Mouse (Mus musculus) limb, embryonic 10.5 days (tissue): ENCODE data around the gene Pla2g3. TPM values are rescaled to one million over a fixed set of nuclear protein-coding genes. Genes with fewer than 3 reads are reported as not detected.
A peak's percentile ranks its signal among the peaks of the same experiment; 100 is the strongest.

Experiments
- DNase-seq: peaks from one replicate; pipeline ENCODE4 v3.0.0-alpha.2; 2017; ENCODE audit warnings: low spot score
- H3K27ac ChIP-seq: fragments of 300-500 bp; sonication (generic); 2 replicates; pipeline ENCODE4 v1.5.1; 2016; ENCODE audit warnings: mild to moderate bottlenecking
- H3K27me3 ChIP-seq: fragments of 300-500 bp; sonication (generic); 2 replicates; pipeline ENCODE4 v1.6.1; 2016; ENCODE audit warnings: low read depth, mild to moderate bottlenecking; ENCODE audit not compliant: poor library complexity, severe bottlenecking
- H3K36me3 ChIP-seq: fragments of 300-500 bp; sonication (generic); 2 replicates; pipeline ENCODE4 v1.6.1; 2016; ENCODE audit warnings: mild to moderate bottlenecking, moderate library complexity
- H3K4me1 ChIP-seq: fragments of 300-500 bp; sonication (generic); 2 replicates; pipeline ENCODE4 v1.6.1; 2016
- H3K4me3 ChIP-seq: fragments of 300-500 bp; sonication (generic); 2 replicates; pipeline ENCODE4 v1.5.1; 2016; ENCODE audit warnings: mild to moderate bottlenecking, moderate library complexity
- H3K9me3 ChIP-seq: fragments of 300-500 bp; sonication (generic); replicated peaks from 2 replicates; pipeline ENCODE4 v1.6.1; 2016; ENCODE audit warnings: mild to moderate bottlenecking
- WGBS: fragments of 180-500 bp; shearing (Covaris S2); methylation state at CpG from one replicate; pipeline ENCODE4 v1.1.7; 2016; 5-methylcytosine and 5-hydroxymethylcytosine counted together
- polyA plus RNA-seq: library from polyadenylated mRNA; unstranded; fragments of >200 nt; fragmentation: Nextera tagmentation; extraction: Ambion mirVana; gene quantifications from 2 replicates; pipeline ENCODE4 v1.2.1, GENCODE M21; 2016

The Pla2g3 gene
- polyA plus RNA-seq, 1 experiment from 2014 or later: 1.5 TPM

- Histone ChIP-seq H3K4me3 (no peak overlapping the region), H3K36me3 (peaks cover 98% of the 10 kb centered on the region), H3K27me3 (no peaks in the 10 kb centered on the region), H3K4me1 (no peaks in the 10 kb centered on the region), H3K27ac (no peak overlapping the region), H3K9me3 (no peaks in the 10 kb centered on the region)
- no peak for DNase-seq
- 92% methylated on average over 24 of the region's 24 CpGs for WGBS
Observed at GRCm38 (mm10) chr11:3526979-3527738, 39.1 kb downstream of the Pla2g3 start.

GRCm38 (mm10) chr11:3527766-3528165, 39.7 kb downstream of the Pla2g3 start:
- H3K36me3 ChIP-seq: peaks cover 98% of the 10 kb centered on the region
- H3K27me3 ChIP-seq: no peaks in the 10 kb centered on the region
- DNase-seq: no peak
- H3K9me3 ChIP-seq: no peaks in the 10 kb centered on the region
- H3K27ac ChIP-seq: no peak overlapping the region
- 88% methylated on average over 8 of the region's 8 CpGs for WGBS
- no peak overlapping the region for H3K4me3 ChIP-seq
- H3K4me1 ChIP-seq: no peaks in the 10 kb centered on the region

DNA sequence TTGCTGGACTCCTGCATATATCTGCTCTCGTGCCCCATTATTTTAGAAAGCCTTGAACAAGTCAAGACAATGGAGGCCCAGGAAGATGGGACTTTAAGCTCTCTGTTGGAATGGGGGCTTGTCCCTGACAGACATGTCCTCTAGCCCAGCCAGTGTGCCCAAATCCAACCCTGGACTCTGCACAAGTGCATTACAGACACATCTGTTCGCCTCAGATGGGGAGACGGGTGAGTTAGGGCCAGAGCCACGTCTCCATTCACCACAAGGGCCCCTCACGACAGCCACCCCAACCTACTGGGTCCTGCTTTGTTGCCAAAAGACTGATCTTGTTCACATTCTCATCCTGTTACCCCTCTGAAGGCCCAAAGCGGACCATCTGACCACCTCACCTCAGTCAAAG, 40.1 kb downstream of the Pla2g3 start:
- no peak for DNase-seq
- WGBS: 90% methylated on average over 6 of the region's 6 CpGs

DNA sequence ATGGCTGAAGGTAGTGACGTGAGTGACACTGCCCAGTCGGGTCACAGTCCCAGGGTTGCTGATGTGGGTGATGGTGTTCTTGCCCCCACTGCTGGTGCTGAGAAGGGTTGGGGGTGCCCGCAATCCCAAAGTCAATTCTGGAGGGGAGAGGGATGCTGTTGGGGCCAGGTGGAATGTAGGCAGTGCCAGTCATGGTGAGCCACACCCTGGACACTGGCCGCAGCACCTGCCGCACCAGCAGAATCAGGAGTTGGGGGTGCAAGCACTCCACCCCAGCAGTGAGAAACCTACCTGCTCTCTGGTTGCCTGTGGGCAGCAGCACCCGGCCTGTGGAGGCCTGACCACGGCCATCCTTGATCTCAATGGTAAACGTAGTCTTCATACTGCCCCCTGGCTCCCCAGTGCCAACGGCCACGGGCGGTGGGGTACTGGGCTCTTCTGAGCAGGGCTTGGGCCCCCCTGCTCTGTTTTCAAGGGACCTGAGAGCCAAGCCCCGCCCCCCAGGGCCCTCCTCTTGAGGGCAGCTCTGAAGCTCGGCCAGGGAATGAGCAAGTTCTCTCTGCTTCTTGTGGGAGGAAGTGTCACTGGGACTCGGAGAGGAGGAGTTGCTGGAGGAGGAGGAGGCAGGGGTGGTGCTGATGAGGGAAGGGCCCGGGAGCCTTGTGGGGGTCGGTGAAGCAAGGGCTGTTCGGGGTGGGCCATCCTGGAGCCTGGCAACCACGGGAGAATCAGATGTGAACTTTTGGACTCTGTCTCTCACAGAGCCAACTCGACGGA, 41.6 kb downstream of the Pla2g3 start:
- no peaks in the 10 kb centered on the region for H3K27me3 ChIP-seq
- H3K9me3 ChIP-seq: no peaks in the 10 kb centered on the region
- DNase-seq: no peak
- peaks cover 98% of the 10 kb centered on the region for H3K36me3 ChIP-seq
- 84% methylated on average over 20 of the region's 20 CpGs for WGBS
- H3K4me1 ChIP-seq: peaks cover under 1% of the 10 kb centered on the region; the same call in 1 of the 2 replicates
- H3K4me3 ChIP-seq: no peak overlapping the region
- H3K27ac ChIP-seq: no peak overlapping the region

More for the DNA sequence above, 40.1 kb downstream of the Pla2g3 start:
- H3K36me3 ChIP-seq: peaks cover 98% of the 10 kb centered on the region
- no peaks in the 10 kb centered on the region for H3K27me3 ChIP-seq
- H3K4me3 ChIP-seq: no peak overlapping the region
- H3K4me1 ChIP-seq: no peaks in the 10 kb centered on the region
- no peaks in the 10 kb centered on the region for H3K9me3 ChIP-seq
- no peak overlapping the region for H3K27ac ChIP-seq

GRCm38 (mm10) chr11:3530731-3531130, 42.6 kb downstream of the Pla2g3 start:
- 98% methylated on average over 3 of the region's 3 CpGs for WGBS
- Histone ChIP-seq H3K4me3 (no peak overlapping the region), H3K36me3 (peaks cover 88% of the 10 kb centered on the region)

GRCm38 (mm10) chr11:3531634-3532033, 43.5 kb downstream of the Pla2g3 start:
- peaks cover 79% of the 10 kb centered on the region for H3K36me3 ChIP-seq
- H3K27me3 ChIP-seq: no peaks in the 10 kb centered on the region
- H3K4me1 ChIP-seq: peaks cover 20% of the 10 kb centered on the region
- no peak for DNase-seq
- H3K4me3 ChIP-seq: no peak overlapping the region
- H3K9me3 ChIP-seq: no peaks in the 10 kb centered on the region
- 88% methylated on average over 6 of the region's 6 CpGs for WGBS
- H3K27ac ChIP-seq: no peak overlapping the region

More at GRCm38 (mm10) chr11:3530731-3531130, 42.6 kb downstream of the Pla2g3 start:
- Histone ChIP-seq H3K27me3 (no peaks in the 10 kb centered on the region), H3K9me3 (no peaks in the 10 kb centered on the region), H3K4me1 (peaks cover 11% of the 10 kb centered on the region), H3K27ac (no peak overlapping the region)
- no peak for DNase-seq

DNA sequence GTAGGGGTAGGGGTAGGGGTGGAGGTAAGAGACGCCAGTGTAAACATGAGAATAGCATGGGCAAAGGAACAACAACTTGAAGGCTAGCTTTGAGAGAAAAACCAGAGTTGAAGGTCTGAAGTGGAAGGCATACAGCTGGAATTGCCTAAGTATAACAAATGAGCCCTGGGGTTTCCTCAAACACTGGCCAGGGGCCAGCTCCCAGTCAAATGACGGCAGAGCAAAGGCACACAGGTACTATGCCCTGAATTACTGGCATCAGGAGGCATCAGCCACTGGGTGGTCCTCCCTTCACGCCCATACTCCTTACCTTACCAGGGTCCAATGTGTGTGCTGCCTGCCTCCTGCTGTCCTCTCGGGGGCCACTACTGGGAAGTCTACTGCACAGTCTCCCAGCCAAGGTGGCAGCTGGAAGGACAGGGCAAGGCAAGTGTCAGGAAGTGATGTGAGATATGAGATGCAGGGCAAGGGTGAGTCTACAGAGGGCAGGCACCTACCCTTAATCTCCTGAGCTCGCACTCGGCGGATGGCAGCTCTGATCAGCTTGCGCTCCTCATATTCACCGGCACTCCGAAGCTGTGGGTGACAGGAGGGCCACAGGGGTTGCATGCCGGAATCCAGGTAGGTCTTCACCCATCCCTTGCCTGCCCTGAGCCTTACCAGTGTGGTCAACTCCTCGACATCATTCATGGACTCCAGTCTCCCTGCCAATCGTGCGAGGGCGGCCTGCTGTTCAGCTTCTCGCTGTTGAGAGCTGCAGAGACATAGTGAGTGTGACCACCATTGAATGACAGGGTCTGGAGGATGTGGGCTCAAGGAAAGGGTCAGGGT, 44.2 kb downstream of the Pla2g3 start:
- 91% methylated on average over 16 of the region's 16 CpGs for WGBS
- DNase-seq: no peak
- H3K4me1 ChIP-seq: peaks cover 25% of the 10 kb centered on the region
- peaks cover 79% of the 10 kb centered on the region for H3K36me3 ChIP-seq
- H3K27ac ChIP-seq: no peak overlapping the region
- H3K9me3 ChIP-seq: no peaks in the 10 kb centered on the region
- no peaks in the 10 kb centered on the region for H3K27me3 ChIP-seq
- H3K4me3 ChIP-seq: no peak overlapping the region

DNA sequence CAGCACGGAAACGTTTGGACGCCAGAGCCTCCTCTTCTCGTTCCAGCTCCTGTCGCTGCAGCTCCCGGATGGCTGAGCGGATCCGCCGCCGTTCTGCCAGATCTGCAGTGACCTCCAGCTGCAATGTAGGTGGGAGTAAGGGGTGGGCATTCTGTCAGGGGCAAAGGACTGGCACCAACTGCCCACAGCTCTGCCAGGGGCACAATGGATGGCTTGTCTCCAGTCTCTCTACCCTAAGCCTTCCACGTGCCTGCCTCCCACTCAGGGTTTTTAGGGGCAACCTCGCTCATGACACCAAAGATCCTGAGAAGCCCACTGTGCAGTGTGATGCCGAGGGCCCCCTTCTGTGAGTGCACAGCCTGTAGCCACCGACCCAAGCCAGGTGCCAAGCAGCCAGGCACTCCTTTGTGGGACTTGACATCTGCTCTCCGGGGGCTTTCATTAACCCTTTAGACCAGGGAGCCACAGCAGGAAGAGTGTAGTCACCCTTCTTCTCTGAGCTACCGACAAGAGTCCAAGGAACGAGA, 45.4 kb downstream of the Pla2g3 start:
- DNase-seq: no peak
- H3K4me3 ChIP-seq: no peak overlapping the region
- H3K36me3 ChIP-seq: peaks cover 67% of the 10 kb centered on the region
- WGBS: 90% methylated on average over 17 of the region's 17 CpGs
- H3K4me1 ChIP-seq: peaks cover 35% of the 10 kb centered on the region
- H3K27ac ChIP-seq: no peak overlapping the region
- H3K9me3 ChIP-seq: no peaks in the 10 kb centered on the region
- no peaks in the 10 kb centered on the region for H3K27me3 ChIP-seq

DNA sequence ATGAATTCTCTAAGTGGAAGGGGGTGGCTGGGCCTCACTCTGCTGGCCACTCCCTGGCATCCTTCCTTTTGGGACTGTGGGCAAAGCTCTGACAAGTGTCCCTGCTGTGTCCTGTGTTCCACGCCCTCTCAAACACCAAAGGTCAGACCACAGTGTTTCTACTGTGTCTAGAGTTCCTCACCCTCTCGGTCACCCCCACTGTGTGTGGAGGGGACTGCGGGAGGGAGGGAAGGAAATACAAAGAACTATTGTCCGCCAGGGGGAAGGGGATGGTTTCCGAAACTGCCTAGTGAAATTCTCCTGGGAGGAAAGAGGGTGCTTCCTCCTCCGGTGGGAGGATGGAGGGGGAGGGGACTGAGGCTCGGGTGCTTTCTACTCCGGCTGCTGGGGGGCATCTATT, 46.9 kb downstream of the Pla2g3 start:
- H3K27ac ChIP-seq: peak overlapping the region; percentile 94

DNA sequence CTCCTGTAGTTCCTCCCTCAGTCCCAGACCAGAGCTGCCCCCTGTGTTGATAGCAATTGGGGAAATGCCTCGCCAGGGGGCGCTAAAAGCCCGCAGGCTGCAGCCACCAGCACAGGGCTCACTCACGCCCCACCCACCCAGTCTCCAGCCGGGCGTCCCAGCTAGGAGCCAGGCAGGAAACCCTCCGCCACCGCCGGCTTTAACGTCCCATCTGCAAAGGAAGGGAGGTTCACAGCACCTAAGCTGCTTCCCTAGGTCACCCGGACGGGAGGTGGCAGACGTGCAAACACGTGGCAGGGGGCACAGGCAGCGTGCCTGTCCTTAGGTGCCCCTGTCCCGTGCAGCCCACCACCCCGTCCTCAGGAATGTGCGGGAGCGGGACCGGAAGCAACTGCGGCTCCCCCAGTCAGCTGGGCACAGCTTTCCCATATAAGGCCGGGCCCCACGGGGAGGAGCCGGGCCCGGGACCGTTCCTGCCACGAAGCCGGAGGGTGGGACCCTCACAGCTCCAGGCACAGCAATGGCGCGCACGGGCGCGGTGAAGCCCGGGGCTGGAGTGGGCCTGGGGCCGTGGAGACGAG, 47.4 kb downstream of the Pla2g3 start:
- WGBS: under 1% methylated on average over 36 of the region's 36 CpGs
- Histone ChIP-seq H3K4me3 (peak overlapping the region; percentile 65), H3K36me3 (peaks cover 47% of the 10 kb centered on the region), H3K9me3 (no peaks in the 10 kb centered on the region), H3K4me1 (peaks cover 37% of the 10 kb centered on the region), H3K27ac (peak overlapping the region; percentile 94), H3K27me3 (no peaks in the 10 kb centered on the region)
- peak; percentile 99 for DNase-seq

More for the DNA sequence above, 46.9 kb downstream of the Pla2g3 start:
- WGBS: 23% methylated on average over 8 of the region's 8 CpGs
- no peak for DNase-seq
- H3K4me1 ChIP-seq: peaks cover 37% of the 10 kb centered on the region
- peak overlapping the region; percentile 65 for H3K4me3 ChIP-seq
- H3K27me3 ChIP-seq: no peaks in the 10 kb centered on the region
- no peaks in the 10 kb centered on the region for H3K9me3 ChIP-seq
- H3K36me3 ChIP-seq: peaks cover 52% of the 10 kb centered on the region

DNA sequence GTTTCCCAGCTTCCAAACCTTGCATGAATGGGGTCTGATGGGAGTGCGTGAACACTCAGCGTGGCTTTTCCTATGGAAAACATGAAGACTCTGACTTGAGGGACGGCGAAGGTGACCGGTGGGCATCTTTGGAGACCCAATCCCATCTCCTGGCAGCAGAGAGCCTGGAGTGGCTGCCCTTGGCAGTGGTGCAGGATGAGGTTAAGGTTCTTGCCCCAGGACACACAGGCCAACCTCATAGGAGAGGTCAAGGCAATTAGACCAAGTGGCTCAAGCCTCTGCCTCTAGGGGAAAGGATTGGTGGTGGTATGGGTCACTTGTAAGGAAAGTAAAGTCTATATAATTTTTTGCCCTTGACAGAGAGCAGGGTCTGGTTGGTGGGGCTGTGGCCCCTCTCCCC, 48.0 kb downstream of the Pla2g3 start:
- peaks cover 41% of the 10 kb centered on the region for H3K36me3 ChIP-seq
- peak overlapping the region; percentile 94 for H3K27ac ChIP-seq
- no peak for DNase-seq
- H3K27me3 ChIP-seq: no peaks in the 10 kb centered on the region
- peak overlapping the region; percentile 65 for H3K4me3 ChIP-seq
- 59% methylated on average over 5 of the region's 5 CpGs for WGBS
- H3K4me1 ChIP-seq: peaks cover 37% of the 10 kb centered on the region
- no peaks in the 10 kb centered on the region for H3K9me3 ChIP-seq

GRCm38 (mm10) chr11:3536745-3537333, 48.8 kb downstream of the Pla2g3 start:
- H3K27me3 ChIP-seq: no peaks in the 10 kb centered on the region
- peaks cover 34% of the 10 kb centered on the region for H3K36me3 ChIP-seq
- peaks cover 37% of the 10 kb centered on the region for H3K4me1 ChIP-seq
- H3K9me3 ChIP-seq: no peaks in the 10 kb centered on the region
- DNase-seq: no peak
- H3K4me3 ChIP-seq: no peak overlapping the region
- peak overlapping the region; percentile 94; the same call in 1 of the 2 replicates for H3K27ac ChIP-seq
- 96% methylated on average over 5 of the region's 5 CpGs for WGBS
